Mouse (Mus musculus): Measurements from ENCODE around the gene Setdb1.

Setdb1 gene

GRCm38 (mm10) chr3:95292899-95293298, 64.1 kb downstream of the Setdb1 start:
- no peak for DNase-seq (ENCODE audit: low spot score in 2 of 2)

- DNase-seq (ENCODE audit: low spot score in 2 of 2) = no peak
These were observed 66.0 kb downstream of the Setdb1 start for GRCm38 (mm10) chr3:95291041-95291440.

- DNase-seq (ENCODE audit: low spot score in 2 of 2) = no peak
These were observed 66.8 kb downstream of the Setdb1 start for GRCm38 (mm10) chr3:95290156-95290555.

- DNase-seq (ENCODE audit: low spot score in 2 of 2) = no peak
These were observed 67.6 kb downstream of the Setdb1 start for GRCm38 (mm10) chr3:95289419-95289818.

GRCm38 (mm10) chr3:95287541-95287940, 69.5 kb downstream of the Setdb1 start:
- DNase-seq (ENCODE audit: low spot score in 2 of 2) = no peak

GRCm38 (mm10) chr3:95286510-95286909, 70.5 kb downstream of the Setdb1 start:
- no peak for DNase-seq (ENCODE audit: low spot score in 2 of 2)

GRCm38 (mm10) chr3:95286011-95286410, 71.0 kb downstream of the Setdb1 start:
- DNase-seq (ENCODE audit: low spot score in 2 of 2) = no peak

GRCm38 (mm10) chr3:95285390-95285789, 71.6 kb downstream of the Setdb1 start:
- no peak for DNase-seq (ENCODE audit: low spot score in 2 of 2)

GRCm38 (mm10) chr3:95284501-95285281, 72.3 kb downstream of the Setdb1 start:
- peak in 1 of 2 experiments; percentile 34 for DNase-seq (ENCODE audit: low spot score in 2 of 2)

- DNase-seq (ENCODE audit: low spot score in 2 of 2) = no peak
These were observed 72.9 kb downstream of the Setdb1 start for GRCm38 (mm10) chr3:95284062-95284461.

GRCm38 (mm10) chr3:95283589-95283941, 73.4 kb downstream of the Setdb1 start:
- DNase-seq (ENCODE audit: low spot score in 2 of 2) = no peak

- peak; percentile 73 to 78 for DNase-seq (ENCODE audit: low spot score in 2 of 2)
These were observed 74.0 kb downstream of the Setdb1 start for GRCm38 (mm10) chr3:95282865-95283588.

GRCm38 (mm10) chr3:95282381-95282864, 74.6 kb downstream of the Setdb1 start:
- DNase-seq (ENCODE audit: low spot score in 2 of 2) = peak in 1 of 2 experiments; percentile 39

- DNase-seq (ENCODE audit: low spot score in 2 of 2) = peak; percentile 95 to 97
These were observed 75.5 kb downstream of the Setdb1 start, which contains the start of the genes Mindy1 and Prune1 for GRCm38 (mm10) chr3:95281216-95282126. Gene Mindy1 (plus strand): TSS chr3:95281345. Gene Prune1 (minus strand): TSS chr3:95282076.

- DNase-seq (ENCODE audit: low spot score in 2 of 2) = no peak
These were observed 76.3 kb downstream of the Setdb1 start for GRCm38 (mm10) chr3:95280747-95281146.

- no peak for DNase-seq (ENCODE audit: low spot score in 2 of 2)
These were observed 79.9 kb downstream of the Setdb1 start for GRCm38 (mm10) chr3:95277149-95277551.

- DNase-seq (ENCODE audit: low spot score in 2 of 2) = no peak
These were observed 80.5 kb downstream of the Setdb1 start for GRCm38 (mm10) chr3:95276428-95276934.

GRCm38 (mm10) chr3:95275161-95275560, 81.8 kb downstream of the Setdb1 start:
- no peak for DNase-seq (ENCODE audit: low spot score in 2 of 2)

- DNase-seq (ENCODE audit: low spot score in 2 of 2) = no peak
These were observed 82.5 kb downstream of the Setdb1 start for GRCm38 (mm10) chr3:95274453-95274852.
